Mouse (Mus musculus) kidney, adult 2 months (tissue): ENCODE results near the gene Slc12a5.

Experiments
- CTCF ChIP-seq: fragments of 200-500 bp; conservative IDR thresholded peaks from 2 replicates; pipeline ENCODE4 v1.5.1; 2011; ENCODE audit warnings: low read depth, mild to moderate bottlenecking, control low read depth, low read length, moderate library complexity, mixed read lengths; ENCODE audit not compliant: insufficient read depth, insufficient read length
- POLR2A ChIP-seq: fragments of 200-500 bp; IDR thresholded peaks from one replicate; pipeline ENCODE4 v1.6.1; 2011; ENCODE audit warnings: low read depth, low read length, control low read depth

GRCm38 (mm10) chr2:164994156-164994555 is 33.6 kb downstream of the Slc12a5 start:
- no peak for TF ChIP-seq CTCF
- TF ChIP-seq POLR2A = no peak
